Mouse (Mus musculus) kidney, postnatal 14 days (tissue): ENCODE measurements around the gene Musk.
A peak's percentile ranks its signal among the peaks of the same experiment; 100 is the strongest.

Experiments
- DNase-seq: peaks from one replicate; pipeline ENCODE4 v3.0.0; 2022; ENCODE audit warnings: mixed read lengths

Musk gene

DNA sequence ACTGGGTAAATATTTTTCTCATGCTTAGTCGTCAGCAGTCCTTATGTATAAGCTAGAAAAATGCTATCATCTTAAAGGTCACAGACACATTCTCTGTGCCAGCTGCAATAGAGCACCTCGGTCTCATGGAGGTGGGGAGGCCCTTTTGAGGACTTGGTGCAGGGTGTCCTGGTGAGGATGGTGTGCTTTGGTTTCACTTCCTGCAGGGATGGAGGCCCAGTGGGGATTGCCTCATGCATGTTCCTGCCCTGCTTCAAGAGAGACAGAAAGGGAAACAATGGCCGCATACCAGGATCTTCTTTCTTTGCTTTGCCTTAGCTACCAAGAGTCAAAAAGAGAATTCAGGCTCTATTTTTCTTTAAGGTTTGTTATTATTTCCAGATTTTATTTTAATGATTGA, 31.8 kb downstream of the Musk start:
- DNase-seq, result no peak

GRCm38 (mm10) chr4:58320293-58320692, 34.5 kb downstream of the Musk start:
- DNase-seq, result no peak

- DNase-seq, result no peak
Observed at GRCm38 (mm10) chr4:58326746-58327145, 41.0 kb downstream of the Musk start.

- no peak for DNase-seq
Observed at GRCm38 (mm10) chr4:58328231-58328630, 42.5 kb downstream of the Musk start.

DNA sequence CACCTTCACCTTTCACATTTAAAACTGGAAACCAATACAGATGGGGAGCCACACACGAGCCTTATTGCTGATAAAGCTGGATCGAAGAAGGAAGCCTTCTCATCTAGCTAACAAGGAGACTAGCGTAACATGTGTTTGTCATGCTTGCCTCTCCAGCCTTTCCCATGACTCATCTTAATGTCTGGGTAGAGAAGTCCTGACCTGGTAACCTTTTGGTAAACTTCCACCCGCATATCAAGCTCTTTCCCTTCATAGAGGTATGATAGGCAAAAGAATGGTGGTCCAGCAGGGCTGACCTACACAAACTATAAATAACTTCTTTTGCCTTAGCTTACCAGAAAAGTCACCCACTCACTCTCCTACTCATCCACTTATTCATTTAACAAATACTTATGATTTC, 44.3 kb downstream of the Musk start:
- DNase-seq, result no peak

GRCm38 (mm10) chr4:58330864-58331638, 45.3 kb downstream of the Musk start:
- no peak for DNase-seq

- DNase-seq, result no peak
Observed at GRCm38 (mm10) chr4:58332394-58332793, 46.6 kb downstream of the Musk start.

GRCm38 (mm10) chr4:58336227-58336626, 50.5 kb downstream of the Musk start:
- DNase-seq, result no peak

DNA sequence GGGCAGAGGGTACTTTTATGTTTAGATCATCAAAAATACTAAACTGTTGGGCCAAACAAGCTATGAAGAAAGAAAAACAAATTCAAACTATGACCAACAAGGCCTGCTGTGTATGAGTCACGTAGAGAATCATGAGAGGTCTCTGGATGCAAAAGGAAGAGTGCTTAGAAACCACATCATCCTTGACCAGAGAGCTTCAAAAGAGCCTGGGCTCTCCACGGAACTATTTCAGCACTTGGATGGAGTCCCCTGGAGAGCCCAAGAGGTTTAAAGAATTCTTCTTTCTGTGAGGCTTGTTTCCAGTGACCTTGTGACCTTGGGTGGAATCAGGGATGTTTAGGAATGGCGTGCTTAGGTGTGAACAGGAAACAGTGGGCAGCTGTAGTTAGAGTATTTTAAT, 53.5 kb downstream of the Musk start:
- no peak for DNase-seq

DNA sequence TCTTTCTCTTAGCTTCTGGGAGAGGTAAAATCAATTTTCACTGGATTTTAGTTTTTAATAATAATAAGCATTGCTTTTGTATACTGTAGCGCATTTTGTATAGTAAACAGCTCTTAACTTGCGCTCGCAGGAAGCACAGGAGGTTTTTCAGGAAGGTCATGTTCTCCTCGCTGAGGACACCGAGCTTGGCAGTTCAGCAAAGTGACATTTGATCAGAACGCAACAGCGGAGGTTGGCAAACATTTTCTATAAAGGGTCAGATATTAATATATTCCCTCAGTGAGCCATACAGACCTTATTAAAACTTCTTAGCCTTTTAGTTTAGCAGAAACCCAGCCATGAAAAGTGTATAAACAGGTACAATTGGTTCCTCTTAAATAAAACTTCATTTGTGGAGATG, 64.4 kb downstream of the Musk start:
- no peak for DNase-seq

DNA sequence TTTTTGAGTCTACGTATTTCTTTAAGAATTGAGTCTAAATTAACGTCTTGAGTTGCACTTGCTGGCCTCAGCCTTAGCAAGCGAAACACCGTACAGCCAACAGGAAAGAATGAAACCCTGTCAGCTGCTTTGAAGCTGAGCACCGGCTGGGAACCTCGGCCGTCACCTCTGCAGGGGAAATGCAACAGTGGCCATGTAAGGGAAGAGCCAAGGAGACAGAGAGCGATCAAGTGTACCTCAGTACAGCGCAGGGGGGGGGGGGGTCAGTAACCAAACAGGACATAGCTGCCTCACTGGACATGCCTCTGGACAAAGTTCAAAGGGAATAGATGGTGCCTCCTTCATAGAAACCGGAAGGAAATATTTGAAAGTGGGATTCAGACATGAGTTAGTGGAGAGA, 65.4 kb downstream of the Musk start:
- no peak for DNase-seq

DNA sequence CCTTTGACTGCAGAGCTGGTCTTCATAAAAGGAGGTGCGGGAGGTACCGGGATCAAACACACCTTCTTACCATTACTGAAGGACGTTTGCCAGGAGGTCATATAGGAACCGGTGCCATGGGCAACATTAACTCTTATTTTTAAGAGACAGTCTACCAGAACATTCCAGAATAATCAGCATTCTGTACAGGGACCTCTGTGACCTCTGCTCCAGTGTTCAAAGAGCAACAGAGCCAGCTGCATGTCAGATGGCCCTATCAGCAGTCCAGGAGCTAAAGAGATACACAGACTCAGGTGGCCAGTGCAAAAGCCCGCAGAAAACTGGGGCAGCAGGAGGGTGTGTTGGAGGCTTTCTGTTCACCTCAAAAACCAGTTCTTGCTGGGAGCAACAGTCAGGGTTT, 65.8 kb downstream of the Musk start:
- DNase-seq, result no peak

GRCm38 (mm10) chr4:58358996-58359395, 73.2 kb downstream of the Musk start:
- DNase-seq, result no peak

DNA sequence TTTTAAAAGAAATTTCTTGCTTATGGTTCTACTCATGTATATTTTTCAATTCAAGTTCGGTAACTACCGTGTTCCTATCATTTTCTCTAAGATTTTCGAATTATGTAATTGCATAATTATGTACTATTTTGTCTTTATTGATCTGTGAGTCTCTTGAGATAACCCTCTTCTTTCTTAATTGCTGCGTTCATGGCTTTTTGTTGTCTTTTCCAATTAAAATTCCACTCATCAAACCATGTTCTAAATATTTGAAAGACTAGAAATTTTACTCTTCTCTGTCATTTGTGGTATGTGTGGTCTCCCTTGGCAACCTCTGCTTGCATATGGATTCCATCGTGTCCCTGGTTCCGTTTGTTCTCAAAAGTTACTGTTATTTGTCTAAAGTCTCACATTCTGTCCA, 79.6 kb downstream of the Musk start:
- no peak for DNase-seq

DNA sequence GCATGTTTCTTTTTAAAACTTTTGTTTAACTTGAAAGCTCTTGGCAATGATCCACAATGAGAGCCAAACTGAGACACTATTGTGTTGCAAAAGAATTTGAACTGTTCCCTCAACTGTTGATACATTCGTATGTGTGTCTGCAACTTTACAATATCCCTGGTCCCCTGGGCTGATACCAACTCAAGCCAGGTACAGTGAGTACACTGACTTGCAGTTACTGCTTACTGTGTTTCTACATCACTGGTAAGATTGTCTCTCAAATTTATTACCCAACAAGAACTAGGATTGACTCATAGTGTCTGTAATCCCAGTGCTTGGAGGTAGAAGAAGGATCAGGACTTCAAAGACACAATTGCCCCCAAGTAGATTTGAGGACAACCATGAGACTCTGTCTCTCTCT, 85.3 kb downstream of the Musk start:
- DNase-seq, result no peak

DNA sequence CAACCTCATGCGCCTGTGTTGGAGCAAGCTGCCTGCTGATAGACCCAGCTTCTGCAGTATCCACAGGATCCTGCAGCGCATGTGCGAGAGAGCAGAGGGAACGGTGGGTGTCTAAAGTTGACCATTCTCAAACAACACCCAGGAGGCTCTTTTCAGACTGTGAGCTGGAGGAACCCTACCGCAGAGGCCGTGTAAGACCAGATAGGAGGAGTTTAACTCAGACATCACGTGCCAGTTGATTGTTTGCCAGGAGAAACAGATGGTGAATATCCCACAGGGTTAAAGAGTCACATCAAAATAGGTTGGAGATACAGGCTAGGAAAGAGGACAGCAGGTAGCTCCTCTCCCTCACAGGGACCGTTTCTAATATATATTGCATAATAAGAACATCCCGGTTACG, 87.8 kb downstream of the Musk start:
- no peak for DNase-seq

DNA sequence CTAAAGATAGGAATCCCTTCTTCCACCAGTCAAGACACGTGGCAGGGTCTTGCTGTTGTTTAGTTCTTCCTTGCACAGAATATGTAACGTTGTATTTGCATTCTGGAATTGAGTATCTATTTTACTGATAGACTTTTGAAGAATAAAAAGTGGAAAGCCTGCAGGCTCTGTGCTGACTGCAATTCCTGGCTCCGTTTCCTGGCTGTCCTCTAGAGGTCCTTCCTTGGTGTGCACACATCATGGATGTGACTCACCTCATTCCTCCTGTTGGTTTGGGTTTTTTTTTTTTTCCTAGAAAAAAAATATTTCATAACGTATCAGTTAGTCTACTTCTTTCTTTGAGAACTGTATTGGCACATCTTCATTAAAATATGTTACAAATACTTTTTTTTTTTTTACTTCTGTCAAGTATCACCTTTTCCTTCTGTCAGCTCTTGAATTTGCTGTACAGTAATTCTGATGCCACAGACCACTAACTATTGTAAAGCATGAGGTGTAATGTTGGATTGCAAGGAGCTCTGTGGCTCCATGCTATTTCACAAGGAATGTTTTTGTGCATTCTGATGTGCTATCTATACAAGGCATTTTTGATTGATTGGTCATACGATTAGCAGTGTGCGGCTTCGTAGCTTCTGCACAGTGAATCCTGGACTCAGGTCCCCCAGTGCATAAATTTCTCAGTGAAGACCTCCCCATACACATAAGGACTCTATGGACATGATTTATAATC, 88.5 kb downstream of the Musk start:
- DNase-seq, result no peak

GRCm38 (mm10) chr4:58379186-58379585, 93.4 kb downstream of the Musk start:
- no peak for DNase-seq

GRCm38 (mm10) chr4:58400861-58401341, 115.1 kb downstream of the Musk start:
- DNase-seq, result peak; percentile 8

- no peak for DNase-seq
Observed at GRCm38 (mm10) chr4:58401973-58402501, 116.3 kb downstream of the Musk start.

DNA sequence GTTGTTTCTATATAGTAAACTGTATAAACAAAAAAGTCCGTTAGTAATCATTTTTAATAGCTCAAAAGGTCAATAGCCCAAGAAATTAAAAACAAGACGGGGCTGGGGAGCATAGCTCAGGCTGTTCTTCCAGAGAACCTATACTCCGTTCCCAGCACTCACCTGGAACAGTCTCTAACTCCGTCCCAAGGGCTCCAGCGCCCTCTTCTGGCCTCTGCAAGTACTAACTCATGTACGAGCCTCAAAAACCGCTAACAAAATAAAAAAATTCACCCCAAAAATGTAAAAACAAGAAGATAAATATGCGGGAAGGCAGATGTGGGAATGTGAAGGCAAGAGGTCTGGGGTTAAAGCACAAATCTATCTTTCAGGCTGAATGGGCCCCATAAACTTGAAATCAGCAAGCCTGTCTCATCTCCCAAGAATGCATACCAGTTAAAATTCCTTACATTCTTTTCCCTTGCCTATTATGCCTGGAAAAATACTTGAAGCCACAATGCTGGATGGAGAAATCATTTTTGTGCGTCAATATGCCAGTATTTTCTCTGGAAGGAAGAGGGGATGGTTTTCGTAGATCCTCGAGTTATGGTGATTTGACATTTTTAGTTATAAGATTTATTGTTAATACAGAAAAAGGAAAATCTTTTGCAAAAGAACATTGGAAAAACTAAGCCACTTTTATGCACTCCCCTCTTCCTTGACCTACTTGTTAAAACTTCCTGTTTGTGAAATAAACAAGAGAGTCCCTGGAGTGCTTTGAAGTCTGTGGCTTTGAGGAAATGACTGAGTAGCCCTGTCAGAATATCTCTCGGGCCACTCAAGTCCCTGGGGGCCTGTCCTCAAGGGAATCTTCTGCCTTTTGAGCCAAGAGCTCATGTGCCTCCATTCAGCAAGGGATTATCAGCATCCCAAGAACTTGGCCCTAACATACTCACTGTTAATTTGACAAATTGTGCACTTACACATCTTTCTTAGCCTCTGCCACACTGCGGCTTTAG, 127.7 kb downstream of the Musk start:
- DNase-seq, result peak; percentile 81

GRCm38 (mm10) chr4:58415537-58415936, 129.8 kb downstream of the Musk start:
- no peak for DNase-seq

- DNase-seq, result peak; percentile 17
Observed at GRCm38 (mm10) chr4:58417319-58417718, 131.6 kb downstream of the Musk start.
